Mouse (Mus musculus): Measurements from ENCODE around the gene Hist1h2af. TPM values are rescaled to one million over a fixed set of nuclear protein-coding genes. Genes with fewer than 3 reads are reported as not detected.
A peak's percentile ranks its signal among the peaks of the same experiment; 100 is the strongest.

The Hist1h2af gene
- polyA plus RNA-seq, 1 experiment, result 1.3 TPM

- DNase-seq (ENCODE audit: low spot score), result no peak
These were observed 18.4 kb upstream of the Hist1h2af start for GRCm38 (mm10) chr13:23515281-23515680.

- DNase-seq (ENCODE audit: low spot score), result no peak
These were observed 17.7 kb upstream of the Hist1h2af start for GRCm38 (mm10) chr13:23515826-23516620.

- DNase-seq (ENCODE audit: low spot score), result peak; percentile 58
These were observed 16.7 kb upstream of the Hist1h2af start for GRCm38 (mm10) chr13:23516822-23517602.

- DNase-seq (ENCODE audit: low spot score), result peak; percentile 79
These were observed 16.0 kb upstream of the Hist1h2af start for GRCm38 (mm10) chr13:23517603-23518294.

GRCm38 (mm10) chr13:23518295-23518603 is 15.5 kb upstream of the Hist1h2af start:
- DNase-seq (ENCODE audit: low spot score), result no peak

GRCm38 (mm10) chr13:23518885-23519284 is 14.8 kb upstream of the Hist1h2af start:
- peak; percentile 34 for DNase-seq (ENCODE audit: low spot score)

GRCm38 (mm10) chr13:23519416-23519815 is 14.3 kb upstream of the Hist1h2af start:
- peak; percentile 50 for DNase-seq (ENCODE audit: low spot score)

- DNase-seq (ENCODE audit: low spot score), result peak; percentile 42
These were observed 12.0 kb upstream of the Hist1h2af start for GRCm38 (mm10) chr13:23521703-23522102.

- DNase-seq (ENCODE audit: low spot score), result no peak
These were observed 9.7 kb upstream of the Hist1h2af start for GRCm38 (mm10) chr13:23523976-23524375.

GRCm38 (mm10) chr13:23524654-23525053 is 9.1 kb upstream of the Hist1h2af start:
- DNase-seq (ENCODE audit: low spot score), result peak; percentile 58

GRCm38 (mm10) chr13:23525901-23526300 is 7.8 kb upstream of the Hist1h2af start:
- DNase-seq (ENCODE audit: low spot score), result no peak

GRCm38 (mm10) chr13:23526312-23526711 is 7.4 kb upstream of the Hist1h2af start:
- DNase-seq (ENCODE audit: low spot score), result peak; percentile 86

- no peak for DNase-seq (ENCODE audit: low spot score)
These were observed 4.7 kb upstream of the Hist1h2af start for GRCm38 (mm10) chr13:23529005-23529404.

- no peak for DNase-seq (ENCODE audit: low spot score)
These were observed 4.1 kb upstream of the Hist1h2af start for GRCm38 (mm10) chr13:23529480-23530165.

- peak; percentile 41 for DNase-seq (ENCODE audit: low spot score)
These were observed 3.4 kb upstream of the Hist1h2af start for GRCm38 (mm10) chr13:23530181-23530900.

GRCm38 (mm10) chr13:23530901-23531875 is 2.5 kb upstream of the Hist1h2af start, which contains the start of gene Hist1h4h:
Hist1h4h (plus strand) TSS chr13:23531050.
- DNase-seq (ENCODE audit: low spot score), result peak; percentile 86

- no peak for DNase-seq (ENCODE audit: low spot score)
These were observed 1.2 kb upstream of the Hist1h2af start for GRCm38 (mm10) chr13:23532262-23533075.

GRCm38 (mm10) chr13:23534368-23535131 is 844 bp downstream of the Hist1h2af start:
- DNase-seq (ENCODE audit: low spot score), result no peak
